Mouse (Mus musculus) kidney, adult 2 months (tissue): ENCODE results near the gene Irak2. TPM values are rescaled to one million over a fixed set of nuclear protein-coding genes. Genes with fewer than 3 reads are reported as not detected.

ENCODE experiments used
- DNase-seq: peaks from one replicate; pipeline ENCODE4 v3.0.0; 2021
- H3K27ac ChIP-seq: fragments of 200-500 bp; 2 replicates; pipeline ENCODE4 v1.5.1; 2012; ENCODE audit warnings: low read depth, low read length, control low read depth, inconsistent platforms; ENCODE audit not compliant: insufficient read depth
- H3K27me3 ChIP-seq: fragments of 200-500 bp; replicated peaks from 2 replicates; pipeline ENCODE4 v1.6.1; 2012; ENCODE audit warnings: mild to moderate bottlenecking, moderate library complexity, low read length, inconsistent platforms; ENCODE audit not compliant: control insufficient read depth, insufficient read depth
- H3K36me3 ChIP-seq: fragments of 200-500 bp; 2 replicates; pipeline ENCODE4 v1.6.1; 2012; ENCODE audit warnings: mild to moderate bottlenecking, moderate library complexity, low read length, inconsistent platforms; ENCODE audit not compliant: control insufficient read depth, insufficient read depth
- H3K4me1 ChIP-seq: fragments of 200-500 bp; 2 replicates; pipeline ENCODE4 v1.6.1; 2011; ENCODE audit warnings: low read length; ENCODE audit not compliant: control insufficient read depth, insufficient read depth
- H3K4me3 ChIP-seq: fragments of 200-500 bp; 2 replicates; pipeline ENCODE4 v1.5.1; 2011; ENCODE audit warnings: mild to moderate bottlenecking, low read depth, low read length, control low read depth; ENCODE audit not compliant: insufficient read depth
- CTCF ChIP-seq: fragments of 200-500 bp; conservative IDR thresholded peaks from 2 replicates; pipeline ENCODE4 v1.5.1; 2011; ENCODE audit warnings: low read depth, mild to moderate bottlenecking, control low read depth, low read length, moderate library complexity, mixed read lengths; ENCODE audit not compliant: insufficient read depth, insufficient read length
- POLR2A ChIP-seq: fragments of 200-500 bp; IDR thresholded peaks from one replicate; pipeline ENCODE4 v1.6.1; 2011; ENCODE audit warnings: low read depth, low read length, control low read depth
- WGBS: fragments of 180-500 bp; shearing (Covaris S2); methylation state at CpG from one replicate; pipeline ENCODE4 v1.1.7; 2018; 5-methylcytosine and 5-hydroxymethylcytosine counted together
- polyA plus RNA-seq: library from polyadenylated mRNA; depleted of rRNA; stranded (reverse); fragments of >200 nt; gene quantifications from 2 replicates; pipeline ENCODE4 v1.2.3, GENCODE M21; 2012

Irak2 gene
- polyA plus RNA-seq, 1 experiment = 53.8 TPM

- H3K36me3 ChIP-seq = no peaks in the 10 kb centered on the region
- H3K27ac ChIP-seq = no peak overlapping the region
- H3K27me3 ChIP-seq = no peaks in the 10 kb centered on the region
- 86% methylated on average over 14 of the region's 14 CpGs for WGBS
- H3K4me3 ChIP-seq = no peak overlapping the region
- TF ChIP-seq CTCF (no peak), POLR2A (no peak)
- DNase-seq = no peak
- H3K4me1 ChIP-seq = peaks cover 6% of the 10 kb centered on the region; the same call in 1 of the 2 replicates
Measured at GRCm38 (mm10) chr6:113678246-113679012, 40.2 kb downstream of the Irak2 start.

GRCm38 (mm10) chr6:113679993-113680566 is 41.8 kb downstream of the Irak2 start:
- WGBS = 75% methylated on average over 9 of the region's 9 CpGs
- Histone ChIP-seq H3K4me1 (peaks cover 6% of the 10 kb centered on the region; the same call in 1 of the 2 replicates), H3K36me3 (no peaks in the 10 kb centered on the region), H3K27ac (no peak overlapping the region), H3K27me3 (no peaks in the 10 kb centered on the region), H3K4me3 (no peak overlapping the region)
- DNase-seq = no peak
- TF ChIP-seq POLR2A = no peak
- no peak for TF ChIP-seq CTCF

GRCm38 (mm10) chr6:113681271-113681670 is 43.0 kb downstream of the Irak2 start:
- peak; percentile 93 for DNase-seq
- H3K4me3 ChIP-seq = no peak overlapping the region
- H3K36me3 ChIP-seq = no peaks in the 10 kb centered on the region
- WGBS = 20% methylated on average over 4 of the region's 4 CpGs
- no peak overlapping the region for H3K27ac ChIP-seq
- TF ChIP-seq POLR2A (no peak), CTCF (peak; percentile 95)
- peaks cover 6% of the 10 kb centered on the region; the same call in 1 of the 2 replicates for H3K4me1 ChIP-seq
- no peaks in the 10 kb centered on the region for H3K27me3 ChIP-seq

GRCm38 (mm10) chr6:113683081-113683825 is 45.0 kb downstream of the Irak2 start:
- H3K27me3 ChIP-seq = no peaks in the 10 kb centered on the region
- no peak for TF ChIP-seq POLR2A
- TF ChIP-seq CTCF = no peak
- H3K4me3 ChIP-seq = no peak overlapping the region
- H3K27ac ChIP-seq = no peak overlapping the region
- WGBS = 89% methylated on average over 10 of the region's 10 CpGs
- no peak for DNase-seq
- no peaks in the 10 kb centered on the region for H3K36me3 ChIP-seq
- 0 out of 2 replicates have a peak, but pooled peaks cover 2% of the 10 kb centered on the region for H3K4me1 ChIP-seq

GRCm38 (mm10) chr6:113686551-113687125 is 48.4 kb downstream of the Irak2 start:
- DNase-seq = no peak
- Histone ChIP-seq H3K36me3 (no peaks in the 10 kb centered on the region), H3K27ac (no peak overlapping the region)

GRCm38 (mm10) chr6:113690008-113690399 is 51.7 kb downstream of the Irak2 start:
- Histone ChIP-seq H3K27ac (peak overlapping the region; percentile 98), H3K4me1 (peaks cover 16% of the 10 kb centered on the region), H3K36me3 (no peaks in the 10 kb centered on the region), H3K4me3 (no peak overlapping the region), H3K27me3 (no peaks in the 10 kb centered on the region)
- WGBS = 15% methylated on average over 7 of the region's 7 CpGs
- peak; percentile 92 for DNase-seq
- TF ChIP-seq CTCF (no peak), POLR2A (no peak)

More at GRCm38 (mm10) chr6:113686551-113687125, 48.4 kb downstream of the Irak2 start:
- Histone ChIP-seq H3K4me1 (peaks cover 16% of the 10 kb centered on the region), H3K27me3 (no peaks in the 10 kb centered on the region), H3K4me3 (no peak overlapping the region)
- no peak for TF ChIP-seq CTCF
- TF ChIP-seq POLR2A = no peak
- whole genome bisulfite sequencing = 70% methylated on average over 8 of the region's 8 CpGs
